Mouse (Mus musculus) heart, embryonic 10.5 days (tissue): Measurements from ENCODE around the gene Cd151. TPM values are rescaled to one million over a fixed set of nuclear protein-coding genes. Genes with fewer than 3 reads are reported as not detected.

Experiments used
- DNase-seq: peaks from one replicate; pipeline ENCODE4 v3.0.0-alpha.2; 2017; ENCODE audit warnings: low spot score
- H3K27ac ChIP-seq: fragments of 300-500 bp; sonication (generic); 2 replicates; pipeline ENCODE4 v1.5.1; 2016; ENCODE audit warnings: mild to moderate bottlenecking
- H3K27me3 ChIP-seq: fragments of 300-500 bp; sonication (generic); 2 replicates; pipeline ENCODE4 v1.6.1; 2016; ENCODE audit warnings: mild to moderate bottlenecking; ENCODE audit not compliant: poor library complexity, insufficient read depth, severe bottlenecking
- H3K36me3 ChIP-seq: fragments of 300-500 bp; sonication (generic); 2 replicates; pipeline ENCODE4 v1.6.1; 2016; ENCODE audit warnings: mild to moderate bottlenecking, moderate library complexity
- H3K4me1 ChIP-seq: fragments of 300-500 bp; sonication (generic); 2 replicates; pipeline ENCODE4 v1.6.1; 2016; ENCODE audit warnings: mild to moderate bottlenecking
- H3K4me3 ChIP-seq: fragments of 300-500 bp; sonication (generic); 2 replicates; pipeline ENCODE4 v1.5.1; 2016; ENCODE audit warnings: mild to moderate bottlenecking, moderate library complexity
- H3K9me3 ChIP-seq: fragments of 300-500 bp; sonication (generic); 2 replicates; pipeline ENCODE4 v1.6.1; 2016; ENCODE audit warnings: mild to moderate bottlenecking, moderate library complexity
- WGBS: fragments of 180-500 bp; shearing (Covaris S2); methylation state at CpG from one replicate; pipeline ENCODE4 v1.1.7; 2016; 5-methylcytosine and 5-hydroxymethylcytosine counted together
- polyA plus RNA-seq: library from polyadenylated mRNA; unstranded; fragments of >200 nt; fragmentation: Nextera tagmentation; extraction: Ambion mirVana; gene quantifications from 2 replicates; pipeline ENCODE4 v1.2.1, GENCODE M21; 2016

Cd151 gene
- polyA plus RNA-seq, 1 experiment from 2014 or later = 23.1 TPM

- no peak overlapping the region for H3K4me3 ChIP-seq
- H3K36me3 ChIP-seq = peaks cover 20% of the 10 kb centered on the region; the same call in 1 of the 2 replicates
- WGBS = 70% methylated on average over 2 of the region's 2 CpGs
- DNase-seq = no peak
- H3K27me3 ChIP-seq = no peaks in the 10 kb centered on the region; the same call in 1 of the 2 replicates
- peaks cover 45% of the 10 kb centered on the region for H3K4me1 ChIP-seq
- H3K9me3 ChIP-seq = no peaks in the 10 kb centered on the region
- H3K27ac ChIP-seq = peak overlapping the region; percentile 78
Measured at GRCm38 (mm10) chr7:141506278-141506677, 39.1 kb downstream of the Cd151 start.

- no peak overlapping the region for H3K4me3 ChIP-seq
Measured at GRCm38 (mm10) chr7:141508160-141508559, 41.0 kb downstream of the Cd151 start.

DNA sequence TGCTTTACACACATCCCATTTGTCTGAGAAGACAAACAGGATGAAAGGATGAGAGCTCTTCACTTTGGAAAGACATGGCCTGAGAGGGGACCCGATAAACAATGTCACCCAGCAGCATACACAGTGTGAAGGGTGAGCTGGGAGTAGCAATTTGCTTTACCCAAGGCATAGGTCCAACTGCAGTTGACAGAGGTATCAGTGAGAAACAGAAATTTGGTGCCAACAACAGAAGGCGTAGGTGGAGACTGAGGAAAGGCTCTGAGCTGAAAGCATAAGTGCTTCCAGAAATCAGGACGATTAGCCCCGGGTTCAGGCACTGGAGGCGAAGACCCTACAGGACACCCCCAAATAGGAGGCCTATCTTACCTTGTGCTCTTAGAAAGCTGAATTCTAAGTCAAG lies 43.0 kb downstream of the Cd151 start:
- Histone ChIP-seq H3K4me3 (no peak overlapping the region), H3K9me3 (no peaks in the 10 kb centered on the region), H3K4me1 (peaks cover 46% of the 10 kb centered on the region), H3K27ac (0 out of 2 replicates have a peak overlapping the region, but pooled peaks have one; percentile 30), H3K36me3 (peaks cover 35% of the 10 kb centered on the region), H3K27me3 (no peaks in the 10 kb centered on the region; the same call in 1 of the 2 replicates)
- DNase-seq = no peak
- WGBS = 89% methylated on average over 5 of the region's 5 CpGs

More at GRCm38 (mm10) chr7:141508160-141508559, 41.0 kb downstream of the Cd151 start:
- Histone ChIP-seq H3K9me3 (no peaks in the 10 kb centered on the region), H3K4me1 (peaks cover 46% of the 10 kb centered on the region), H3K36me3 (peaks cover 23% of the 10 kb centered on the region), H3K27ac (peak overlapping the region; percentile 78), H3K27me3 (no peaks in the 10 kb centered on the region; the same call in 1 of the 2 replicates)
- DNase-seq = peak; percentile 81

DNA sequence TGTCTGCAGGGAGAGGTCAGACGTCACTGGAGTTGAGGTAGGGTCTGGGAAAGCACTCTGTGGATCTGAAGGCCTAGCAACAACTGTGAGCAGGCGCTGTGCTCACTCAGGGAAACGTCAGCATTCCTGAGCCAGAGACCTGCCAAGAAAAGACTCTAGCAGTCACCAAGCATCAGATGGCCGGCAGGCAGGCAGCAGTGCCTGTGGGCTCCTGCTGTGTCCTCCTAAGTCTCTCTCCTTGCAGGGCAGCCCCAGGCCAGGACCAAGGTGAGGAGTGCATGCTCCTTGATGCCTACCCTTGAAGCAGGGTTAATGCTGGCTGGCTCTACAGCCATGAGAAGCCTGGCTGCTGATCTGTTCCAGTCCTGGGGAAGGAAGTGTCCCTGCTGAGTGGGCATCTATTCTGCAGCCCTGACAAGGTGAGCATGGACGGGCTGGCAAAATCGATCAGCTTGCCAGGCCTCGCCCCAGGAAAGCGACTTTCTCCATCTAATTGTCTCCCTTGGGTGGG lies 43.5 kb downstream of the Cd151 start:
- WGBS = 58% methylated on average over 8 of the region's 8 CpGs

GRCm38 (mm10) chr7:141517638-141518037 lies 50.4 kb downstream of the Cd151 start:
- peaks cover 40% of the 10 kb centered on the region for H3K36me3 ChIP-seq

More for the DNA sequence above, 43.5 kb downstream of the Cd151 start:
- Histone ChIP-seq H3K36me3 (peaks cover 40% of the 10 kb centered on the region), H3K4me1 (peaks cover 44% of the 10 kb centered on the region), H3K4me3 (no peak overlapping the region), H3K9me3 (no peaks in the 10 kb centered on the region), H3K27me3 (no peaks in the 10 kb centered on the region; the same call in 1 of the 2 replicates), H3K27ac (peak overlapping the region; percentile 30; the same call in 1 of the 2 replicates)
- no peak for DNase-seq

GRCm38 (mm10) chr7:141518296-141518695 lies 51.1 kb downstream of the Cd151 start:
- Histone ChIP-seq H3K9me3 (no peaks in the 10 kb centered on the region), H3K27ac (no peak overlapping the region), H3K4me1 (peaks cover 25% of the 10 kb centered on the region), H3K4me3 (no peak overlapping the region), H3K27me3 (no peaks in the 10 kb centered on the region), H3K36me3 (peaks cover 35% of the 10 kb centered on the region)
- no peak for DNase-seq
- 90% methylated on average over 5 of the region's 5 CpGs for WGBS

More at GRCm38 (mm10) chr7:141517638-141518037, 50.4 kb downstream of the Cd151 start:
- no peaks in the 10 kb centered on the region for H3K9me3 ChIP-seq
- no peak overlapping the region for H3K4me3 ChIP-seq
- no peak overlapping the region for H3K27ac ChIP-seq
- 77% methylated on average over 4 of the region's 4 CpGs for WGBS
- no peaks in the 10 kb centered on the region for H3K27me3 ChIP-seq
- peaks cover 22% of the 10 kb centered on the region for H3K4me1 ChIP-seq
- no peak for DNase-seq

DNA sequence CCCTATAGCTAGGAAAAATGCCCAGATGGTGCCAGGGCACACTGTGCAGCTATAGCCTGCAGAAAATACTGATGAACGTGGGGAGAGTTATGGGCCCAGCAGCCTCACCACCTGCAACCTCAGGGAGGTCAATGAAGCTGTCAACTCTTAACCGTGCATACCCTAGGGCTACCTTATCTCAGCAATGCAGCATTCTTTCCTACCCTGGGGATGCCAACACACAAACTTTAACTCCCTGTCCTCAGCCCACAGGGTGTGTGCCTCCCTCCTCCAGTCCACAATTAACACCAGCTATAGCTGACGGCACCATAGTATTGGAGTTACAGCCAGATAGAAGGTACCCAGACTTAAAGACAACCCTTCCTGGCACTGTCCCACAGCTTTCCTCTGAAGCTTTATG lies 51.7 kb downstream of the Cd151 start:
- H3K4me3 ChIP-seq = no peak overlapping the region
- no peak for DNase-seq
- H3K27me3 ChIP-seq = no peaks in the 10 kb centered on the region
- H3K36me3 ChIP-seq = peaks cover 29% of the 10 kb centered on the region
- peaks cover 26% of the 10 kb centered on the region for H3K4me1 ChIP-seq
- no peaks in the 10 kb centered on the region for H3K9me3 ChIP-seq
- peak overlapping the region; percentile 56 for H3K27ac ChIP-seq
- 33% methylated on average over 3 of the region's 3 CpGs for WGBS

DNA sequence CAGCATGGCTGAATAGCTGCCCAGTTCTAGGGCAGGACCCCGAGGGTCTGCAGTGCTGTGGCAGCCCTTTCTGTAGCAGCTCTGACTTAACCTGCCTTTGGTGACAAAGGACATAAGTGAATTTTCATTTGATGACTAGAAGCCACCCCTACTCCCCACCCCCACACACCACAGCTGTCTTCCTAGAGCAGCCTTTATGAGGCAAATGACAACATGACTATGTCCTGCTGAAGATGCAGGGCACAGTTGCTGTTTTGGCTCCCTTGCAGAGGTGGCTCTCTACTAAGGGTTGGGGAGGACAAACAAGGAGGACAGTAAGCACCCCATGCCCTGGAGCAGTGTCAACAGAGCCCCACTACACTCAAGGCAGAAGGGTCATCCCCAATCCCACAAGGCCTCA lies 52.6 kb downstream of the Cd151 start:
- H3K27ac ChIP-seq = peak overlapping the region; percentile 56

More for the DNA sequence above, 52.6 kb downstream of the Cd151 start:
- Histone ChIP-seq H3K9me3 (no peaks in the 10 kb centered on the region), H3K27me3 (no peaks in the 10 kb centered on the region), H3K4me1 (peaks cover 26% of the 10 kb centered on the region), H3K36me3 (peaks cover 26% of the 10 kb centered on the region; the same call in 1 of the 2 replicates), H3K4me3 (no peak overlapping the region)
- 65% methylated on average over 1 of the region's 1 CpGs for WGBS
- no peak for DNase-seq

Other genes starting within 250 kb of the Cd151 start
- 73.5 and 84.7 TPM in 2 replicates for gene Phrf1, start 238.6 kb upstream of the Cd151 start, polyA plus RNA-seq
- 0.39 and 0.60 TPM in 2 replicates for gene Irf7, start 200.9 kb upstream of the Cd151 start, polyA plus RNA-seq
- not detected in 2 replicates for gene Cdhr5, start 190.6 kb upstream of the Cd151 start, polyA plus RNA-seq
- 1.7 and 5.0 TPM in 2 replicates for gene Sct, start 188.3 kb upstream of the Cd151 start, polyA plus RNA-seq
- 0.13 TPM in 1 of 2 replicates, not detected in the other for gene Drd4, start 175.4 kb upstream of the Cd151 start, polyA plus RNA-seq
- 35.6 and 39.4 TPM in 2 replicates for gene Deaf1, start 139.7 kb upstream of the Cd151 start, polyA plus RNA-seq
- 39.5 and 41.2 TPM in 2 replicates for gene Tmem80, start 139.7 kb upstream of the Cd151 start, polyA plus RNA-seq
- gene Eps8l2, start 128.5 kb upstream of the Cd151 start, polyA plus RNA-seq = 3.1 and 8.2 TPM in 2 replicates
- gene Taldo1, start 75.2 kb upstream of the Cd151 start, polyA plus RNA-seq = 270 and 285 TPM in 2 replicates
- 29.5 and 37.4 TPM in 2 replicates for gene Gatd1, start 53.3 kb upstream of the Cd151 start, polyA plus RNA-seq
- gene Cend1, start 37.9 kb upstream of the Cd151 start, polyA plus RNA-seq = 13.7 and 23.5 TPM in 2 replicates
- 22.6 and 30.8 TPM in 2 replicates for gene Slc25a22, start 29.5 kb upstream of the Cd151 start, polyA plus RNA-seq
- 18.0 and 18.2 TPM in 2 replicates for gene Pidd1, start 23.4 kb upstream of the Cd151 start, polyA plus RNA-seq
- 882 and 900 TPM in 2 replicates for gene Rplp2, start 20.0 kb upstream of the Cd151 start, polyA plus RNA-seq
- 28.3 and 38.9 TPM in 2 replicates for gene Pnpla2, start 12.2 kb upstream of the Cd151 start, polyA plus RNA-seq
- 14.0 and 14.6 TPM in 2 replicates for gene Cracr2b, start 6.3 kb upstream of the Cd151 start, polyA plus RNA-seq
- 73.2 and 74.5 TPM in 2 replicates for gene Polr2l, start 7.7 kb downstream of the Cd151 start, polyA plus RNA-seq
- gene Tspan4, start 7.8 kb downstream of the Cd151 start, polyA plus RNA-seq = 69.0 and 70.8 TPM in 2 replicates
- gene Chid1, start 72.5 kb downstream of the Cd151 start, polyA plus RNA-seq = 40.5 and 45.3 TPM in 2 replicates
- 79.5 and 79.9 TPM in 2 replicates for gene Ap2a2, start 94.8 kb downstream of the Cd151 start, polyA plus RNA-seq
- gene Muc6, start 187.9 kb downstream of the Cd151 start, polyA plus RNA-seq = 0.09 and 0.13 TPM in 2 replicates
- 0.09 and 0.21 TPM in 2 replicates for gene Muc2, start 222.9 kb downstream of the Cd151 start, polyA plus RNA-seq